Mouse (Mus musculus): ENCODE results near the gene Entpd3. TPM values are rescaled to one million over a fixed set of nuclear protein-coding genes. Genes with fewer than 3 reads are reported as not detected.

Entpd3 gene
- polyA plus RNA-seq (2014; fragmentation: Nextera tagmentation; extraction: Ambion mirVana), result 0.05 TPM in 1 of 2 replicates, not detected in the other

DNA sequence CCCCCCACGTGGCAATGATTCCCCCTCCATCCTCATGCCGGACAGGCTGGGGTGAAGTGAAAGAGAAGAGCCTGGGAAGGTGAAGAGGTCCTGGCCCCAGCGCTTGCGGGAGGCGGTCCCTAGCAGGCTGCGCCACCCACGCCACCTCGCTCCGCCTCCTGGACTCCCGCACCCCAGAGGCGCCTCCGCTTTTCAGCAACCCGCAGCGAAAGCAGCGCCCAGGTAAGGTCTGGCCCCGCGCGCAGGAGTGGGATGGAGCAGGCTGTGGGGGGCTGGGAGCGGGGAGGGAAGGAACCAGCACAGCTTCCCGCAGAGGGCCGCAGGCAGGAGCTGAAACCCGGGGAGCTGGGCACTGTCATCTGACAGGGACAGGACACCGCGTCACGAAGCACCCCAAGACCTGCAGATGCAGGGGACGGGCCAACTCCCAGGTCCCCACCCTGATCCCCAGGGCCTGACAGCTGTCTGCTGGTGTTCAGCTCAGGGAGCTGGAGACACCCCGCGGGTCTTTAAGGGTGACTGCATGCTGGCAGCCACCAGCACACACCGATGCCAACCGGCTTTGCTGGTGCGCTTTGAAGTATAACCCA is at the start of gene Entpd3:
Gene Entpd3 (plus strand): TSS at position 157 of the 590 bp plus-strand sequence.
- Histone ChIP-seq H3K27me3 (ENCODE audit: control insufficient read depth, insufficient read depth, low read length) (peaks cover 27% of the 10 kb centered on the region), H3K36me3 (ENCODE audit: control insufficient read depth, insufficient read depth, low read length) (no peaks in the 10 kb centered on the region), H3K4me3 (ENCODE audit: control insufficient read depth in 1 of 2, insufficient read depth in 1 of 2, low read depth in 1 of 2, low read length in 2 of 2) (peak within 1 kb of the TSS; percentile 42 to 44), H3K27ac (replicated peaks in 1 of 2; ENCODE audit: control insufficient read depth in 1 of 2, insufficient read depth in 1 of 2, low read depth in 2 of 2, low read length in 2 of 2) (no peak within 1 kb of the TSS), H3K4me1 (ENCODE audit: control insufficient read depth in 2 of 2, insufficient read depth in 2 of 2, low read length in 2 of 2) (0 out of 4 replicates have a peak, but pooled peaks cover 0 to 2% of the 10 kb centered on the region in 2 experiments), H3K4me2 (ENCODE audit: low read length) (peak within 1 kb of the TSS; percentile 87), H3K9me3 (ENCODE audit: control insufficient read depth, low read length) (no peaks in the 10 kb centered on the region), H3K9ac (ENCODE audit: low read length) (peak within 1 kb of the TSS; percentile 50)
- WGBS, result 2% methylated on average over 31 of the region's 31 CpGs
- ATAC-seq (ENCODE audit: insufficient number of reproducible peaks, insufficient read depth, low FRiP score, low read depth), result no peak

DNA sequence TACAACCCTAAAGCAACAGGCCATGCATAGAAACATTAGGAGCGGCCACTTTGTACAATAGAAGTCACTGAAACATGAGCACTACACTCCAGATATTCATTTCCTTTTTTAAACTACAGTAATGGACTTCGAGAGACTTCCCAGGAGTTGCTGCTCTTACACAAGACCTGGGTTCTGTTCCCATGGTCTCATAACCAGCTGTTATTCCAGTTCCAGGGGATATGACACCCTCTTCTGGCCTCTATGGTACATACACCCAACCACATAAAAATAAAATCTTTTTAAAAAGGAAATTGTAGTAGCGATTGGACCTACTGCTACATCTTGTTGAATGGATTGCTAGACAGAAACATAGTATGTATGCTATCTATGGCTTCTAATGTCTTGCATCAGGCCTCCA is 48.1 kb upstream of the Entpd3 start:
- Histone ChIP-seq H3K4me2 (ENCODE audit: low read length) (peak overlapping the region; percentile 82), H3K27me3 (ENCODE audit: control insufficient read depth, insufficient read depth, low read length) (no peaks in the 10 kb centered on the region), H3K9me3 (ENCODE audit: control insufficient read depth, low read length) (no peaks in the 10 kb centered on the region), H3K4me1 (ENCODE audit: control insufficient read depth in 2 of 2, insufficient read depth in 2 of 2, low read length in 2 of 2) (peaks cover 0 to 9% of the 10 kb centered on the region in 2 experiments; a peak in 2 of 4 replicates), H3K9ac (ENCODE audit: low read length) (no peak overlapping the region), H3K27ac (replicated peaks in 1 of 2; ENCODE audit: control insufficient read depth in 1 of 2, insufficient read depth in 1 of 2, low read depth in 2 of 2, low read length in 2 of 2) (no peak overlapping the region), H3K36me3 (ENCODE audit: control insufficient read depth, insufficient read depth, low read length) (peaks cover 28% of the 10 kb centered on the region), H3K4me3 (ENCODE audit: control insufficient read depth in 1 of 2, insufficient read depth in 1 of 2, low read depth in 1 of 2, low read length in 2 of 2) (peak overlapping the region in 1 of 2 experiments; percentile 100; a peak in 2 of 4 replicates)
- no peak for ATAC-seq (ENCODE audit: insufficient number of reproducible peaks, insufficient read depth, low FRiP score, low read depth)
- WGBS, result 79% methylated on average over 3 of the region's 3 CpGs

DNA sequence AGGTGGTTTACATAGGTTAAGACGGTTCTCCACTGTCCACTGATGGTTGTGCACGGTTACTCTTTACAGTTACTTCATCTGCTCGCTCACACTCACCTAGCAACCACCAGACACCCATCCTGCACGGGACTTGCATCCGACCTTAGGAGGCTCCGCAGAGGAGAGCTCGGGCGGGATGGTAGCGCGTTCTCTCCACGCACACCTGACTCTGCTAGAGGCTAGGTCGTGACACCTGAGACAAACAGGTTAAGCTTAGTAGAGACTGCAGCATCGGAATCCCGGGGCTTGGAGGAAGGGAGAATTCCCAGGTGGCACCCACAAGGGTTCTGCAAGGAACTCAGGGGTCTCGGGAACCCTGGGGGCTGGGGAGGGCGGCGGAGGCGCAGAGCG is 47.6 kb upstream of the Entpd3 start, which contains the start of gene Eif1b:
Gene Eif1b (plus strand): TSS at position 223 of the 390 bp plus-strand sequence.
- Histone ChIP-seq H3K4me1 (ENCODE audit: control insufficient read depth in 2 of 2, insufficient read depth in 2 of 2, low read length in 2 of 2) (peaks cover 0 to 9% of the 10 kb centered on the region in 2 experiments; a peak in 2 of 4 replicates), H3K4me3 (ENCODE audit: control insufficient read depth in 1 of 2, insufficient read depth in 1 of 2, low read depth in 1 of 2, low read length in 2 of 2) (peak within 1 kb of the TSS; percentile 97 to 100), H3K4me2 (ENCODE audit: low read length) (peak within 1 kb of the TSS; percentile 82), H3K9me3 (ENCODE audit: control insufficient read depth, low read length) (no peaks in the 10 kb centered on the region), H3K9ac (ENCODE audit: low read length) (peak within 1 kb of the TSS; percentile 100), H3K27me3 (ENCODE audit: control insufficient read depth, insufficient read depth, low read length) (no peaks in the 10 kb centered on the region), H3K27ac (replicated peaks in 1 of 2; ENCODE audit: control insufficient read depth in 1 of 2, insufficient read depth in 1 of 2, low read depth in 2 of 2, low read length in 2 of 2) (peak within 1 kb of the TSS; percentile 77 to 91), H3K36me3 (ENCODE audit: control insufficient read depth, insufficient read depth, low read length) (peaks cover 28% of the 10 kb centered on the region)
- WGBS, result 5% methylated on average over 15 of the region's 19 CpGs
- 0 out of 2 replicates have a peak, but pooled peaks have one; percentile 22 for ATAC-seq (ENCODE audit: insufficient number of reproducible peaks, insufficient read depth, low FRiP score, low read depth)

DNA sequence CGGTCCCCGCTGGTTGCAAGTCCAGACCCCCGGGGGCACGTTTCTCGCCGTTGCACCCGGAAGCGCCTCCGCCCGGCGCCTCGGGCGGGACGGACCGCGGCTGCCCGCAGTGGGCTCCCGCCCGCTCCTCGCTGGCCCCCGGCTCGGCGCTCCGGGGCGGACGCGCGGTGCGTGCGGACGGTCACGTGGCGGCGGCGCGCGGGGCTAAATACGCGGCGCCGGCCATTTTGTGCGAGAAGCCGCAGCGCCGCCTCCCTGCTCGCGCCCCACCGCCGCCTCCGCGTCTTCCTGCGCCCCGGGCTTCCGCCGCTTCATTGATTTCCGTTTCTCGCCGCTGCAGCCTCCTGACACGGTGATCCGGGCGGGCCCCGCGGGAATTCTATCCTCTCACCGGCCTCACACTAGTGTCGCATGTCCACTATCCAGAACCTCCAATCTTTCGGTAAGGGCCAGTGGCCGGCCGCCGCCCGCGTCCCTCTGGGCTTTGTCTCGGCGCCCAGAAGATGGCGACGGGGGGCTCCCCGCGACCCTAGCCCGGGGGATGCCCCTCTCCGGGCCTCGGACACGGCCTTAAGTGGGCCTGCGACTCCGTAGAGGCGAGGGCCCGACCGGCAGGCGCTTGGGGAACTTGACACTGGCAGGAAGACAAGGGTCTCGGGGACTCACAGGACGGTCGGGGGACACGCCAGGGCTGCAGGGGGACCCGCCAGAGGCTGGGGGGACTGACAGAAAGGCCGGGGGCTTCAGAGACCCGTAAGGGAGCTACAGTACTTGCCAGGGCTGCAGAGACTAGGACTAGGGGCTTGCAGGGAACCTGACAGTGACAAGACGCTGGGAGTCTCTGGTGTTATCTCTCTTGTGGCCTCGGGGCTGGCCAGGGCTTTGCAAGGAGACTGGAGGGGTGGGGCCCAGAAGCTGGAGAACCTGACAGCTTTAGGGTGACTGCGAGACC is 46.9 kb upstream of the Entpd3 start:
- peak overlapping the region; percentile 77 to 91 for H3K27ac ChIP-seq (replicated peaks in 1 of 2; ENCODE audit: control insufficient read depth in 1 of 2, insufficient read depth in 1 of 2, low read depth in 2 of 2, low read length in 2 of 2)
- peaks cover 0 to 9% of the 10 kb centered on the region in 2 experiments; a peak in 2 of 4 replicates for H3K4me1 ChIP-seq (ENCODE audit: control insufficient read depth in 2 of 2, insufficient read depth in 2 of 2, low read length in 2 of 2)
- H3K4me3 ChIP-seq (ENCODE audit: control insufficient read depth in 1 of 2, insufficient read depth in 1 of 2, low read depth in 1 of 2, low read length in 2 of 2), result peak overlapping the region; percentile 97 to 100
- under 1% methylated on average over 94 of the region's 97 CpGs for WGBS
- ATAC-seq (ENCODE audit: insufficient number of reproducible peaks, insufficient read depth, low FRiP score, low read depth), result peak; percentile 80
- peaks cover 28% of the 10 kb centered on the region for H3K36me3 ChIP-seq (ENCODE audit: control insufficient read depth, insufficient read depth, low read length)
- peak overlapping the region; percentile 82 for H3K4me2 ChIP-seq (ENCODE audit: low read length)
- H3K9ac ChIP-seq (ENCODE audit: low read length), result peak overlapping the region; percentile 100
- H3K27me3 ChIP-seq (ENCODE audit: control insufficient read depth, insufficient read depth, low read length), result no peaks in the 10 kb centered on the region
- H3K9me3 ChIP-seq (ENCODE audit: control insufficient read depth, low read length), result no peaks in the 10 kb centered on the region

DNA sequence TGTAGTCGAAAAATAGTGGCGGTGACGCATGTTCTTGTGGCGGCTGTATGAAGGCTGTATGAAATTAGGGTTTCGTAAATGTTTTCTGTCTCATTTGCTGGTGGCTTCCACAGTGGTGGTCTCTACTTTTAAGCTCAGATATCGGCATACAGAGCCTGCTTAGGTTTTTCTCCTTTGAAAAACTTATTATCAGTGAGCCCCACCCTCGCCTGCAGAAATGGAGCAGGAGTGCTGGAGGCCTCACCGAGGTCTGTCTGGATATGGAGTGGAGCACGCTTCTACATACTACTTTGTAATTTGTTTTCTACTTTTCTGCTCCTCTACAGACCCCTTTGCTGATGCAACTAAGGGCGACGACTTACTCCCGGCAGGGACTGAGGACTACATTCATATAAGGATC is 45.8 kb upstream of the Entpd3 start:
- WGBS, result 76% methylated on average over 12 of the region's 12 CpGs
- Histone ChIP-seq H3K4me1 (ENCODE audit: control insufficient read depth in 2 of 2, insufficient read depth in 2 of 2, low read length in 2 of 2) (peaks cover 0 to 9% of the 10 kb centered on the region in 2 experiments; a peak in 2 of 4 replicates), H3K4me2 (ENCODE audit: low read length) (peak overlapping the region; percentile 82), H3K4me3 (ENCODE audit: control insufficient read depth in 1 of 2, insufficient read depth in 1 of 2, low read depth in 1 of 2, low read length in 2 of 2) (peak overlapping the region; percentile 97 to 100; a peak in 3 of 4 replicates), H3K36me3 (ENCODE audit: control insufficient read depth, insufficient read depth, low read length) (peaks cover 28% of the 10 kb centered on the region), H3K9me3 (ENCODE audit: control insufficient read depth, low read length) (no peaks in the 10 kb centered on the region), H3K27ac (replicated peaks in 1 of 2; ENCODE audit: control insufficient read depth in 1 of 2, insufficient read depth in 1 of 2, low read depth in 2 of 2, low read length in 2 of 2) (no peak overlapping the region), H3K9ac (ENCODE audit: low read length) (peak overlapping the region; percentile 100), H3K27me3 (ENCODE audit: control insufficient read depth, insufficient read depth, low read length) (no peaks in the 10 kb centered on the region)
- ATAC-seq (ENCODE audit: insufficient number of reproducible peaks, insufficient read depth, low FRiP score, low read depth), result no peak

DNA sequence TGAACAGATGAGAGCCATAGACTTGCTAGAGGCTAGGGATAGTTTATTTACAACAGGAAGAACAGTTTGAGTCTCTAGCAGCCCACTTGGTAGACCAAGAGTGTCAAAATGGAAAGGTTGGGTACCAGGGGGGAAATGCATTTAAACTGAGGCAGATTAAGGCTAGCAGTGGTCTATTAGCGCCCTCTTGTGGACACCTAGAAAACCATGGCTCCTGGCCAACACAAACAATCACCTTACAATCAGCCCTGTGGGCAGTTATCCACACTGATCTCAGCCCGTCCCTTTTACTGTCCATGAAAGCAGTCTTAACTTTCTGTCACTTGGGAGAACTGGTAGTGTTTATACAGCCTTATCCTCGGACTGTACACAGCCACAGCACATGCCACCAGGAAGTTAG is 42.9 kb upstream of the Entpd3 start:
- no peak overlapping the region for H3K27ac ChIP-seq (replicated peaks in 1 of 2; ENCODE audit: control insufficient read depth in 1 of 2, insufficient read depth in 1 of 2, low read depth in 2 of 2, low read length in 2 of 2)
- H3K9me3 ChIP-seq (ENCODE audit: control insufficient read depth, low read length), result no peaks in the 10 kb centered on the region
- WGBS, result 5% methylated on average over 3 of the region's 3 CpGs
- H3K4me3 ChIP-seq (ENCODE audit: control insufficient read depth in 1 of 2, insufficient read depth in 1 of 2, low read depth in 1 of 2, low read length in 2 of 2), result no peak overlapping the region
- peaks cover 28% of the 10 kb centered on the region for H3K36me3 ChIP-seq (ENCODE audit: control insufficient read depth, insufficient read depth, low read length)
- ATAC-seq (ENCODE audit: insufficient number of reproducible peaks, insufficient read depth, low FRiP score, low read depth), result no peak
- no peaks in the 10 kb centered on the region for H3K27me3 ChIP-seq (ENCODE audit: control insufficient read depth, insufficient read depth, low read length)
- no peak overlapping the region for H3K4me2 ChIP-seq (ENCODE audit: low read length)
- H3K9ac ChIP-seq (ENCODE audit: low read length), result no peak overlapping the region
- H3K4me1 ChIP-seq (ENCODE audit: control insufficient read depth in 2 of 2, insufficient read depth in 2 of 2, low read length in 2 of 2), result peaks cover 0 to 9% of the 10 kb centered on the region in 2 experiments; a peak in 2 of 4 replicates

DNA sequence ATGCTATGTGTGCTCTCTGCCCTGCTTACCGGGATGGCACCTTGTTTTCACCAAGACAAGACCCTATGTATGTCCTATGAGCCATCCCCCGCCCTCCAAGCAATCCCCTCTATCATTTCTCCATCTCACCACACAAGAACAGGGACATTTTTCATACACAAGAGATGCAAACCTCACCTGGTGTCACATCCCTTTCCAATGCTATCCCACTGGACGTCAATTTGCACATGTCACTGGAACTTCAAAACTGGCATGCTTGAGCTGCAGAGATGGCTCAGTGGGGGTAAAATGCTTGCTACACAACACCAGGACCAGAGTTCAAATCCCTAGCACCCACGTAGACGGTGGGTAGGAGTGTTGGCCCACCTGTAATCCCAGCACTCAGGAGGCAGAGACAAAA is 41.6 kb upstream of the Entpd3 start:
- H3K36me3 ChIP-seq (ENCODE audit: control insufficient read depth, insufficient read depth, low read length), result peaks cover 28% of the 10 kb centered on the region
- no peak overlapping the region for H3K4me2 ChIP-seq (ENCODE audit: low read length)
- 81% methylated on average over 5 of the region's 5 CpGs for WGBS
- H3K9me3 ChIP-seq (ENCODE audit: control insufficient read depth, low read length), result no peaks in the 10 kb centered on the region
- H3K27ac ChIP-seq (replicated peaks in 1 of 2; ENCODE audit: control insufficient read depth in 1 of 2, insufficient read depth in 1 of 2, low read depth in 2 of 2, low read length in 2 of 2), result no peak overlapping the region
- no peak overlapping the region for H3K9ac ChIP-seq (ENCODE audit: low read length)
- H3K27me3 ChIP-seq (ENCODE audit: control insufficient read depth, insufficient read depth, low read length), result no peaks in the 10 kb centered on the region
- peaks cover 0 to 9% of the 10 kb centered on the region in 2 experiments; a peak in 2 of 4 replicates for H3K4me1 ChIP-seq (ENCODE audit: control insufficient read depth in 2 of 2, insufficient read depth in 2 of 2, low read length in 2 of 2)
- no peak for ATAC-seq (ENCODE audit: insufficient number of reproducible peaks, insufficient read depth, low FRiP score, low read depth)
- H3K4me3 ChIP-seq (ENCODE audit: control insufficient read depth in 1 of 2, insufficient read depth in 1 of 2, low read depth in 1 of 2, low read length in 2 of 2), result no peak overlapping the region

Data from heart, embryonic 14.5 days (tissue).